24 mouse cellular contexts compared by ENCODE assay signal in genomic region chr5:151199235-151199634, GRCm38 (mm10). TPM values are rescaled to one million over a fixed set of nuclear protein-coding genes. Genes with fewer than 3 reads are reported as not detected.
"Had no signal": no experiment of that assay in that cellular context is flagged by ENCODE, and none has a peak within 500 bp of the region (broad histone marks: within the 10 kb centered on the region; RNA-seq: fewer than 3 reads in every experiment).

No protein-coding gene starts in this region.

- H3K4me2 ChIP-seq: heart, embryonic 12.5 days; hindbrain, embryonic 12.5 days; hindbrain, embryonic 14.5 days; limb, embryonic 12.5 days; liver, embryonic 11.5 days had no signal

- ATAC-seq: forebrain, embryonic 16.5 days; hindbrain, embryonic 16.5 days; inflammation-experienced regulatory T-cells, adult 6 months; intestine, postnatal 0 days had no signal

- H3K9me3 ChIP-seq: heart, embryonic 10.5 days; hindbrain, embryonic 12.5 days; limb, embryonic 10.5 days; limb, embryonic 12.5 days had no signal

- H3K27me3 ChIP-seq: heart, embryonic 12.5 days; hindbrain, embryonic 12.5 days; limb, embryonic 12.5 days had no signal

- H3K9ac ChIP-seq: heart, embryonic 12.5 days; hindbrain, embryonic 12.5 days; hindbrain, embryonic 14.5 days; limb, embryonic 12.5 days had no signal

- H3K4me1 ChIP-seq: heart, embryonic 10.5 days; hindbrain, embryonic 12.5 days; limb, embryonic 10.5 days; limb, embryonic 12.5 days had no signal

- H3K36me3 ChIP-seq: heart, embryonic 10.5 days; heart, embryonic 12.5 days; hindbrain, embryonic 10.5 days; hindbrain, embryonic 12.5 days; limb, embryonic 10.5 days; limb, embryonic 12.5 days had no signal

- DNase-seq: gastrocnemius, adult 2 months; gastrocnemius, postnatal 10 days; gastrocnemius, postnatal 25 days; heart, postnatal 4 days; kidney, adult 18-20 months; kidney, adult 8-10 months; kidney, postnatal 10 days; kidney, postnatal 4 days; liver had no signal

- H3K4me3 ChIP-seq: gastrocnemius, adult 2 months; heart, embryonic 10.5 days; heart, embryonic 12.5 days; hindbrain, embryonic 10.5 days; hindbrain, embryonic 12.5 days; layer of hippocampus, adult 2 months; left cerebral cortex, adult 2 months; limb, embryonic 10.5 days; limb, embryonic 12.5 days had no signal

- H3K27ac ChIP-seq: gastrocnemius, adult 2 months; heart, embryonic 10.5 days; hindbrain, embryonic 10.5 days; hindbrain, embryonic 12.5 days; hindbrain, embryonic 14.5 days; layer of hippocampus, adult 2 months; left cerebral cortex, adult 2 months; limb, embryonic 10.5 days; limb, embryonic 12.5 days had no signal

RNA-seq across cellular contexts. Expression of gene Stard13, which starts 34.4 kb away (rescaled TPM):
- total RNA-seq: granulocyte monocyte progenitor cell, adult 5-6 weeks had no signal
